Mouse (Mus musculus): ENCODE data around the gene Wwc2. TPM values are rescaled to one million over a fixed set of nuclear protein-coding genes. Genes with fewer than 3 reads are reported as not detected.

The Wwc2 gene
- polyA plus RNA-seq, 1 experiment = 9.1 TPM

DNA sequence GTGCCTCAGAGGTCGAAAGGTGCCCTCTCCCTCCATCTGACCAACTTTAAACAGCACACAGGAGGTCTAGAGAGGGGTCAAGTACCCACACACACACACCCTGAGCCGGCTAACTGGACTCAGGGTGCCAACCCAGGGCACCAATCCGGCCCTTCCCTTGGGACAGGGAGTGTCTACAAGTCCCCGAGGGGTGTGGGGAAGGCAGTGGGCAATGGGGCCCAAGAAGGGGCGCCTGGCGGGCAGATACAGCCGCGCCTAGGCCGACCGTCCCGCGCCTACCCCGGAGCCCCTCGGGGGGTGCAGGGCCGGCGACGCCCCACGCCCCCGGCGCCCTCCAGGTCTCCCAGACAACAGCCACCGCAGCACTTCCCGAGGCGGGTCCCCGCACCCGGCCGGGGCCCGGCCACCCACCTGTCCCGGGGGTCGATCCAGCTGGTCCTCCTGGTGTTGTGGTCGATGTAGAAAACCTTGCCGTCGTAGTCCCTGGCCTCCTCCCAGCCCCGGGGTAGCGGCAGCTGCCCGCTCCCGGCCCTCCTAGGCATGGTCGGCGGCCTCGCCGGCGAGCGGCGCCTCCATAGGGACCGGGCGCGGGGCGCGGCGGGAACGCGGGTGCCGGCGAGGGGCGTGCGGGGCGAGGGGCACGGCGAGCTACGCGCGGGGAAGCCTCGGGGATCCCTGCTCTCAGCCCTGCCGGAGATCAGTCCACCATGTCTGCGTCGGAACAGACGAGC is 904 bp downstream of the Wwc2 start:
- DNase-seq (ENCODE audit: low read depth) = no peak

- no peak for DNase-seq (ENCODE audit: low read depth)
Observed at GRCm38 (mm10) chr8:47989211-47989610, 1.5 kb downstream of the Wwc2 start.

GRCm38 (mm10) chr8:47988111-47988510 is 2.6 kb downstream of the Wwc2 start:
- DNase-seq (ENCODE audit: low read depth) = no peak

GRCm38 (mm10) chr8:47985644-47986043 is 5.1 kb downstream of the Wwc2 start:
- DNase-seq (ENCODE audit: low read depth) = no peak

- no peak for DNase-seq (ENCODE audit: low read depth)
Observed at GRCm38 (mm10) chr8:47985243-47985642, 5.5 kb downstream of the Wwc2 start.

- DNase-seq (ENCODE audit: low read depth) = no peak
Observed at GRCm38 (mm10) chr8:47981075-47981474, 9.6 kb downstream of the Wwc2 start.

GRCm38 (mm10) chr8:47979876-47980275 is 10.8 kb downstream of the Wwc2 start:
- DNase-seq (ENCODE audit: low read depth) = no peak

GRCm38 (mm10) chr8:47978755-47979154 is 12.0 kb downstream of the Wwc2 start:
- no peak for DNase-seq (ENCODE audit: low read depth)

DNA sequence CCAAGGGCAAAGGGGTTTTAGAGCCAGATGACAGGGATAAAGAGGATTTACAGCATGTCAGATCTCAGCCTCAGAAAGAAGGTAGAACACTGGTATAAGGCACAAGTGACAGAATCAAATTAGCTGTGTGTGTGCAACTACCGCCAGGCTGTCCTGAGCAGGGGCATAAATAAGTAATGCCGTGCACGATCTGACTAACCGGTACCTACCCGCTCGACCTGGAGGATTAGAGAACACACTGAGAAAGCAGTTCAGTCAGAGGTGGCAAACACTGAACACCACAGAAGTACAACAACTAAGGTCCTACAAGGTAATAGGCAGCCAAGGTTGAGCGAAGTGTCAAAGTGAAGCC is 15.8 kb downstream of the Wwc2 start:
- DNase-seq (ENCODE audit: low read depth) = no peak

GRCm38 (mm10) chr8:47974138-47974962 is 16.4 kb downstream of the Wwc2 start:
- peak; percentile 59 for DNase-seq (ENCODE audit: low read depth)

DNA sequence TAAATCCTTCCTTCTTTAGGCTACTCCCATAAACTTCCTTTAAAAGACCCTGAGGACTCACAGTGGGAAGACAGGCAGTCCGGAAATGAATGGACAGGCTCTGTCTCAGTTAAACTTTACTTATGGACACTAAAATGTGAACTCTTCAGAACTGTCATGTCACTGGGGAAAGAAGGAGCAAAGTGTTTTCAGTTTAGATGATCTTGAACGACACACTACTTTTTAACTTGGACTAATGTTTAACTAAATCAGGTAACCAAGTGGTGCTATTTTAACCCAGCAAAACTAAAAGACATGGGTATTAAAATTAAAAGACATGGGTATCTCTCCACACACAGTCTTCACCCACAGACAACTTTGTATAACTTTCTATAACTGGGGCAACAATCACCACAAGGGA is 19.6 kb downstream of the Wwc2 start:
- DNase-seq (ENCODE audit: low read depth) = no peak

DNA sequence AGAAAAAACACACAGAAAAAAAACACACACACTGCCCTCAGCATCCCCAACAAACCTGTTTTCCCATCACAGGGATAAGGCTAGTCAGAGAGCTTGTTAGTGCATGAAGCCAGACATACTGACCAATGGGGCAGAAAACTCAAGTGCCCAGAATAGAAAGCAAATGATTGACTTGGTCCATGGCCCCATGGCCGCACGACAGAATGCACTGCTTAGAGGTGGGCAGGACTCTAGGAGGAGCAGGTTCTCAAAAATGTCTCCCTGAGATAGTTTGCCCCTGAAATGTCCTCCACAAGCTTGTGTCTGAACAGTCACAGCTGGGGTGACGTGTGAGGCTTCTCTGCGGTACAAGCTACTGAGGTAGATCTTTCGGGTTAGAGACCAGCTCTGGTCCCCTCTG is 20.1 kb downstream of the Wwc2 start:
- DNase-seq (ENCODE audit: low read depth) = no peak

- no peak for DNase-seq (ENCODE audit: low read depth)
Observed at GRCm38 (mm10) chr8:47967045-47967920, 23.4 kb downstream of the Wwc2 start.

DNA sequence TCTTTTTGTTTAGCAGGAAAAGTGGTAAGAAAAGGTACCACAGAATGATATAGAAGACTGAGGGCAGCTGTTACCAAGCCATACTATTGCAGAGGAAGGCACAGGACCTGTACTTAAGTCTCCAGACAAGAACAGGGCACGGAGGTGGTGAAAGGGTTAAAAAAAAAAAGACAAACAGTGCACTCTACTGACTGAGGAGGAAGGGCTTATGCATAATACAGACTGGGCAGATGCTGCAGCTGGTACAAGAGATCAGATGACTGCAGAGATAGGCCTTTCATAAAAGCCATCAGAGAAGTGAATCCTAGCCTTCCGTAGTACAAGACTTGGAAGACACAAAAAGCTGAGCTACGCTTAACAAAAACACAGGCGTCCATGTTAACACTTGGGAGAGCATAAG is 28.2 kb downstream of the Wwc2 start:
- DNase-seq (ENCODE audit: low read depth) = no peak

GRCm38 (mm10) chr8:47962005-47962404 is 28.7 kb downstream of the Wwc2 start:
- peak; percentile 23 for DNase-seq (ENCODE audit: low read depth)

- DNase-seq (ENCODE audit: low read depth) = no peak
Observed at GRCm38 (mm10) chr8:47957560-47957959, 33.2 kb downstream of the Wwc2 start.

- no peak for DNase-seq (ENCODE audit: low read depth)
Observed at GRCm38 (mm10) chr8:47951380-47951932, 39.3 kb downstream of the Wwc2 start.

GRCm38 (mm10) chr8:47948836-47949235 is 41.9 kb downstream of the Wwc2 start:
- DNase-seq (ENCODE audit: low read depth) = no peak

GRCm38 (mm10) chr8:47947672-47948618 is 42.8 kb downstream of the Wwc2 start:
- DNase-seq (ENCODE audit: low read depth) = no peak

DNA sequence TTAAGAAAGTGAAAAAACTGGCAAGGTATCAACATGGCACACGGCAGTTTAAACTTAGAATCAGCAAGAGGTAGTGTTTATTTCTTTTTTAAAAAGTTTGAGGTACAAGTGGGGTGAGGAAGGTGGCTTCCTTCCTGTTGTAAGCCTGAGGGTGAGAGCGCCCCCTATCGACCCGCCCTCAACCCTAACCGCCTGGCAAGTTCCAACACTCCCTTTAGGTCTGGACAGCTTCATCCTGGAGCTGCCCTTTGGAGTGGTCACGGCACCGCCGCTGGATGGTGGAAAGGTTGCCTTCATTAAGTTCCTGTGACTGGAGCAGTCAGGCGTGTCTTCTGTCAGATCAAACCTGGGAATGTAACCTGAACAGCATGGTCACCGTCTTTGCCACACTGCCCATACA is 47.7 kb downstream of the Wwc2 start:
- no peak for DNase-seq (ENCODE audit: low read depth)

GRCm38 (mm10) chr8:47941028-47941427 is 49.7 kb downstream of the Wwc2 start:
- DNase-seq (ENCODE audit: low read depth) = no peak

Data from gonadal fat pad, adult 2 months (tissue).